Mouse (Mus musculus): Measurements from ENCODE around the gene Emp3. TPM values are rescaled to one million over a fixed set of nuclear protein-coding genes. Genes with fewer than 3 reads are reported as not detected.
A peak's percentile ranks its signal among the peaks of the same experiment; 100 is the strongest.
"Not testable (repeated sequence)": the region's sequence is repeated elsewhere in the genome, so short reads cannot be mapped to it uniquely, and the experiment has no call there.

Gene Emp3
- total RNA-seq, 2 experiments from 2014 or later, result 6.6 to 7.2 TPM

DNA sequence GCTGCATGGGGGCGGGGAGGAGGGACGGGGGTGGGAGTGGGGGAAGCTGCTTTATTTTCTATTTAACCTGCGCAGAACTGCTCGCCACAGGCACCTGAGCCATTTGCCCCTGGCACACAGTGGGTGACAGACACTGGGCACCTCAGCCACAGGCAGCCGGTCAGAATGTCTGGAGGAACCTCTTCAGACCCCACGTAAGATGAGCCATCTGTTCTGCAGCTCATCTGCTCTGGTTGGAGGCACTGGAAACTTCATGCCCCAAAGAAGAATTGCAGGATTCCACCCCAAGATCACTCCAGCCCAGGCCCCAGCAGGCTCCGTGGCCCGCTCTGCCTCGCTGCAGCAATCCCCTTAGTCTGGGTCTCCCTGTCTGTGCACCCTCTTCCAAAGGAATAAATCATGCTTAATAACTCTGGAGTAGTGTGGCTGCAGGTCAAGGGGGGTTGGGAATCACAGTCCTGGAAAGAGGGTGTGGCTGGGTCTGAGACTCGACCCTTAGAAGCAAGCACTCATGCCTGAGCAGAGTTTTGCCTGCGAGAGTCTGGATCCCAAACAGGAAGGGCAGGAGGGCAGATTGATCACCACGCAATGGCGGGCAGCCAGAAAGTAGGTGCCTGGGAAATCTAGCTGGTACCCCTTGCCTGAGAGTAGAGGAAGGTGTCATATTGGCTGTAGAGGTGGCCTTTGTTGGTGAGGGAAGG lies 4.0 kb downstream of the Emp3 start:
- intact Hi-C loops (cut with DNase I), result no loop called here
- no peak for DNase-seq (ENCODE audit: low spot score in 2 of 2)

DNA sequence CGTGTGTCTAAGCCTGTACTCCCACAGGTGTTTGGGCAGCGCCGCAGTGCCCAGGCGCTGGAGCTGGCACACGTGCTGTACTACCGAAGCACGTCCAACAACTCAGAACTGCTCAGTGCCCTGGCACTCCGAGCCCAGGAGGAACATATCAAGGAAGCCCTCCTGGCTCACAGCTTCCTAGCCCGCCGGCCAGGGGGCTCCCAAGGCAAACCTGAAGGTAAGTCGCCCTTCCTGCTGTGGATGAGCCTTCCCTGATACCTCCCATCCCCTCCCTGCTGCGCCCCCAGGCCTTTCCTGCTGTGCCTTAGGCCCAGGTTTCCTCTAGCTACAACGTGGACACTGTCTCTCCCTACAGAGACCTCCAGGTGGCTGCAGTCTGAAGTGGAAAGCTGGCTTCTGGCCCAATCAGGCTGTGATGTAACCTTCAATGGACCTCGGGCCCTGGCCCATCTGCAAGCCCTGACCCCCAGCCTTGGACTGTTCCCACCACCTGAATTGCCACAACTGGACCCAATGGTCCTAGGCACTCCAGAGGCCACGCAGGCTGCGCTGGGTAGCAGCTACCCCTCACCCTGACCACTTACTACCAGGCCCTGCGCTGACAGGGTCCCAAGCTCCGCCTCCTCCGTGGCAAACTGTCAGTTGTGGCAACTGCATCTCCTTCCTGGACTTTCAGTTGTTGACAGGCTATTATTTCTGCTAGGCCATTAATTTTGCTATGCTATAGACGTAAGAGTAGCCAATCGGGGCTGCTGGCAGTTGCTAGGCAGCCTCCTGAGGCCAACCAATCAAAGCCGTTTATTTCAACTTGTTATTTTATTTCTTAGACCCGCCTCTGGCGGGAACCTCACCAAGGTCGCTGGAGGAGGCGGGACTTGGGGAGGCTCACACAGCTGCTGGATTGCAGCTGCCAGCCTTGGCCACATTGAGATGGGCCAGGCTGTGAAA lies 4.9 kb downstream of the Emp3 start:
- peak; percentile 74 to 79 for DNase-seq (ENCODE audit: low spot score in 2 of 2)
- intact Hi-C loops (cut with DNase I), result loop anchor here (1.0 kb wide), 1 partner anchor 19 kb away; no protein-coding TSS in a partner anchor

- no peak for DNase-seq (ENCODE audit: low spot score in 2 of 2)
- intact Hi-C loops (cut with DNase I), result no loop called here
Measured at GRCm38 (mm10) chr7:45915011-45915410, 6.2 kb downstream of the Emp3 start.

GRCm38 (mm10) chr7:45914067-45914466 lies 7.1 kb downstream of the Emp3 start:
- intact Hi-C loops (cut with DNase I), result no loop called here
- DNase-seq (ENCODE audit: low spot score in 2 of 2), result no peak

DNA sequence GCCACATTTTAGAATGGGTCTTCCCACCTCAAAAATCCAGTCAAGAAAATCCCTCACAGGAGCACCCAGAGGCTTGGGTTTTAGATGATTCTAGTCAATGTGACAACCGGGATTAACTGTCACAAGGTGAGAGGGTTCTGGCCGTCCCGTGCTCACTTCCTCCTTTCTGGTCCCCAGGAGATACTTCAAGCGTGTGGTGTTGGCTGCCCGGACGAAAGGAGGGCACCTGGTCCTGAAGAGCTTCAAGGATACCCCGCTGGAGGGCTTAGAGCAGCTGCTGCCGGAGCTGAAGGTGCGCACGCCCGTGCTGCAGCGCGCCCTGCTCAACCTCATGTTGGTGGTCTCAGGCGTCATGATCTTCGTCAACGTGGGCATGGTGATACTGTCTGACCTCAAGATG lies 12.1 kb downstream of the Emp3 start:
- intact Hi-C loops (cut with DNase I), result no loop called here
- no peak for DNase-seq (ENCODE audit: low spot score in 2 of 2)

GRCm38 (mm10) chr7:45908384-45908783 lies 12.8 kb downstream of the Emp3 start:
- intact Hi-C loops (cut with DNase I), result no loop called here
- DNase-seq (ENCODE audit: low spot score in 2 of 2), result no peak

DNA sequence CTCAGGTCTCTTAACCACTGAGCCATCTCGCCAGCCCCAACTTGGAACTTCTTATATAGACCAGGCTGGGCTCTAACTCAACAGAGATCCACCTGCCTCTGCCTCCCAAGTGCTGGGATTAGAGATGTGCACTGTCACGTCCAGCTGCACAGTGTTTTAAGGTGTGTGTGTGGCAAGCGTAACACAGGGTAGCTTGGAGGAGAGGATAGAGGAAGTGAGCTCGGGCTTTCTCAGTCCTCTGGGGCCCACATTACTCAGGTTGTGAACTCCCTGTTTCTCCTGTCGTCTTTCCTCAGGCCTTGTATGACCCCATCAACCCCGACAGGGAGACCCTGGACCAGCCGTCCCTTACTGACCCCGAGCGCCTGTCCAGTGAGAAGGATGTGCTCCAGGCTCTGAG lies 14.6 kb downstream of the Emp3 start:
- intact Hi-C loops (cut with DNase I), result no loop called here

DNA sequence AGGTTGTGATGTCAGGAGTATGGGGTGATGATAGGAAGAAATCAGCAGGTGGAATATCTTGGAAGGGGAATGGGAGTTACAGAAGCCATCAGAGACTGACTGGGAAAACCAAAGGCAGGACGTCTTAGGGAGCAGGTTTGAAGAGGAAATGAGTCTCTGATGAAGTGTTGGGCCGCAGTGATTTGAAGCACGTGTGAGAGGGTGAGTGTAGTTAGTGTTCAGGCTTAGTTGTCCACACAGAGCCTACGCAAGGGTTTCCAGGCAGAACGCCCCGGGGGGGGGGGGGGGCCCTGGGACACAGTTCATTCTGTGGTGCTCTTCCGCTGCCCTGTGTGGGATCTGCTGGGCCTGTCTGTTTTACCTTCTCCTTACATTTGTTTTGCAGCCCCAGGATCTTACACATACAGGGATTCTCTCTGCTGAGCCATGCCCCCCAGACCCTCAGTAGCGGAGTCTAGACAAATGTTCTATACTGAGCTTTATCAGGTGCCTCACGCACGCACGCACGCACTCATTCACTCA lies 18.7 kb downstream of the Emp3 start:
- intact Hi-C loops (cut with DNase I), result no loop called here
- no peak for DNase-seq (ENCODE audit: low spot score in 2 of 2)

More for the DNA sequence above, 14.6 kb downstream of the Emp3 start:
- no peak for DNase-seq (ENCODE audit: low spot score in 2 of 2)

DNA sequence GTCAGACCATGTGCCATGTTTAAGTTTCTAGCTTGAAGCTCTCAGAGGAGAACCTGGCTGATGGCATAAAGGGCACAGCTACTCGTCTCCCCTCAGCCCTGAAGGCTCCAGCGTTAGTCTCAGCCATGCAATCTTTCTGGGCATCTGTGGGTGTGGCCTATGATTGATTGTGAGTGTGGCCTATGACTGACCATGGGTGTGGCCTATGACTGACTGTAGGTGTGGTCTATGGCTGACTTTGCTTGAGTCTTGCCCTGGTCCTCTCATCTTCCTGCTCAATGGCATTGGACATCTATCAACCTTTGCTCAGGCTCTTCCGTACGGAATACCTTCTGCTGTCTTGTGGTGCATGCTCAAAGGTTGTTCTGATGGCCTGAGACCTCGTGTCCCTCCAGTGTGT lies 19.6 kb downstream of the Emp3 start:
- intact Hi-C loops (cut with DNase I), result no loop called here
- no peak for DNase-seq (ENCODE audit: low spot score in 2 of 2)

- DNase-seq (ENCODE audit: low spot score in 2 of 2); intact Hi-C loops (cut with DNase I): not testable (repeated sequence)
Measured at GRCm38 (mm10) chr7:45898125-45898524, 23.1 kb downstream of the Emp3 start.

DNA sequence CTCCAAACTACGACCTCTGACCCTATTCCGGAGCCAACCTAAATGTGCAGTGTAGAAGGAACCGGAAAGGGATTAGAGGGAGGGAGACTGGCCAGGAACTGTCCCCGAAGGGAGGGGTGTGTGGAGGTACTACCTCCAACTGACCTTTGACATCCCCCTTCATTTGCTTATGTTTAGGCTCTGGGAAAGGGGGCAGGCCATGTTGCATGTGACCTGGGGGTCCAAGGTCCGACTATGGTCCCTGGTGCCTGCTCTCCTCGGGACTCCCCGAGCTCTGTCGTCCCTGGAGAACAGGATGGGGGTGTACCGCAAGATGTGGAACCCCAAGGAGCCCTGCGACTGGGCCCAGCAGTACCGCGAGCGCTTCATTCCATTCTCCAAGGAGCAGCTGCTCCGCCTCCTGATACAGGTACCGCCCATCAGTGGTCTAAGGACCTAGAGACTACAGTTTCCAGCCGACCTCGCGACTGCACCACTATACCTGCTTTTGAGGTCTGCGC lies 23.9 kb downstream of the Emp3 start:
- intact Hi-C loops (cut with DNase I), result loop anchor here (1.0 kb wide), 1 partner anchor 19 kb away; no protein-coding TSS in a partner anchor
- peak; percentile 59 to 74 for DNase-seq (ENCODE audit: low spot score in 2 of 2)

GRCm38 (mm10) chr7:45896517-45897257 lies 24.5 kb downstream of the Emp3 start, which contains the start of the genes Syngr4 and Tmem143:
Gene Syngr4 (minus strand): TSS chr7:45896714.
Gene Tmem143 (plus strand): TSS chr7:45896941.
- peak; percentile 97 to 99 for DNase-seq (ENCODE audit: low spot score in 2 of 2)
- intact Hi-C loops (cut with DNase I), result loop anchor here (1.0 kb wide), 1 partner anchor 20 kb away; no protein-coding TSS in a partner anchor

- intact Hi-C loops (cut with DNase I), result no loop called here
- no peak for DNase-seq (ENCODE audit: low spot score in 2 of 2)
Measured at GRCm38 (mm10) chr7:45895931-45896516, 25.2 kb downstream of the Emp3 start.

- DNase-seq (ENCODE audit: low spot score in 2 of 2), result no peak
- intact Hi-C loops (cut with DNase I), result no loop called here
Measured at GRCm38 (mm10) chr7:45892651-45893050, 28.6 kb downstream of the Emp3 start.

- intact Hi-C loops (cut with DNase I), result no loop called here
- no peak for DNase-seq (ENCODE audit: low spot score in 2 of 2)
Measured at GRCm38 (mm10) chr7:45887246-45887645, 34.0 kb downstream of the Emp3 start.

DNA sequence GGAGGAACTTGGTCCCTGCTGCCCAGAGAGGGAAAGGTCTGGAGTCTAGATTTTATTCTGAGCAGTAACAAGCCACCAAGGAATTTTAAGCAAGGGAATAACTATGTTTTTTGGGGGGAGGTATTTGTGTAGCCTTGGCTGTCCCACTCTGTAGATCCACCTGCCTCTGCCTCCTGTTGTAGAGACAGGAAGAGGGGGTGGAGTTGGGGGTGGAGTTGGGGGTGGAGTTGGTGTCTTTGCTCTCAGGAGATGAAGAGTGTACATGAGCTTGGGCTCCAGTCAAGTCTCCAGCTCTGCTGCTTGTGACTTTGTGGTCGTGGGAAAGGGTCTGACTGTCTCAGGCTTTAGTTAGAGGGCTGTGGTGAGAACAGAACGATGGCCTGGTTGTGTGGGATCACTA lies 40.2 kb downstream of the Emp3 start:
- intact Hi-C loops (cut with DNase I), result no loop called here
- DNase-seq (ENCODE audit: low spot score in 2 of 2), result no peak

DNA sequence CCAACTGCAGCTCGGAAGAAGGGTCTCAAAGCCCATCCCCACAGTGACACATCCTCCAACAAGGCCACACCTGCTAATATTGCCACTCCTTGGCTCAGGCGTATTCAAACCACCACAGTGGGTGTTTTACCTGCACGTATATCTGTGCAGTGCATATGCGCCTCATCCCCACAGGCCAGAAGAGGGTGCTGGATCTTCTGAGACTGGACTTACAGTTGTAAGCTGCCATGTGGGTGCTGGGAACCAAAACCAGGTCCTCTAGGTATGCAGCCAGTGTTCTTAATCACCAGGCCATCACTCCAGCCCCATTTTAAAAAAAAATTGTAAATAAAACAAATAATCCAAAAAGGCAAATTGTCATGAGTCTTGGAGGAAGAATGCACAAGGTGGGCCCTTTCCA lies 40.7 kb downstream of the Emp3 start:
- intact Hi-C loops (cut with DNase I), result no loop called here
- DNase-seq (ENCODE audit: low spot score in 2 of 2), result no peak

DNA sequence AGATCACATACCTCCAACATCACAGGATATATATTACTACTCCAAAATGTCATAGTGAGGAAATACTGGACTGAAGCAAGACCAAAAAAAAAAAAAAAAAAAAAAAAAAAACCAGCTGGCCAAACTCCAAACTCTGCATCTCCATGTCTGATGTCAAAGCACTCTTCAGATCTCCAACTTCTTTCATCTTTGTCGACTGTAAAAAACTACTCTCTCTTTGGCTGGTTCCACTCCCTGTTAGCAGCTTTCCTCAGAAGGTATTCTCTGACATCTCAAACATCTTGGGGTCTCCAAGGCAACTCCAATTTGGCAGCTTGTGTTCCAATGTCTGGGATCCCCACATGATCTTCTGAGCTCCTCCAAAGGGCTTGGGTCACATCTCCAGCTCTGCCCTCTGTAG lies 42.9 kb downstream of the Emp3 start, which contains the start of gene Grin2d:
Gene Grin2d, minus strand, starts transcription at position 101 of the 400 bp plus-strand sequence.
- DNase-seq (ENCODE audit: low spot score in 2 of 2); intact Hi-C loops (cut with DNase I): not testable (repeated sequence)

DNA sequence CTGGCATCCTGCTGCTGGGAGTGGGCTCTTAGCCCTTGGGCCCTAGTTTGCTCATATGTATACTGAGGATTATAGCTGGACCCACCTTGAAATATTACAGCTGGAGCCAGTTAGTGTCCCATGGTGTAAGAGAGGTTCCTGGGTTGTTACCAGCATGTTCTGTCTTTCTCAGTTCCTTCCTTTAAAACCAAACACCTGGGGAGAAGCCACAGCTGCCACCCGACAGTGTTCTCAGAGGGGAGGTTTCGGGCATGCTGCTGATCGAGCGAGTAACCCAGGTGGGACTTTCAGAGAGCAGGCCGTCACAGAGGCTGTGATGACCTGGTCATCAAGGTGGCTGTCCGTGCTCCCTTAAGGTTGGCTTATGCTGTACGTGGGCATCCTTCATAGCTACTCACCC lies 44.3 kb downstream of the Emp3 start:
- no peak for DNase-seq (ENCODE audit: low spot score in 2 of 2)
- intact Hi-C loops (cut with DNase I), result no loop called here

Measured in left cerebral cortex, postnatal 25 days (tissue).